Comparison of ENCODE assay signal across 10 mouse cellular contexts in genomic region chr11:18885729-18886325, GRCm38 (mm10).
DNase-seq lines count a peak whose midpoint lies in the region; ATAC-seq lines count a peak whose summit lies in the region.
"Had no signal": no experiment of that assay in that cellular context is flagged by ENCODE, and none has a peak within 500 bp of the region (broad histone marks: within the 10 kb centered on the region; RNA-seq: fewer than 3 reads in every experiment).

No protein-coding gene starts in this region.

- peak; percentile 94 for DNase-seq in midbrain, embryonic 11.5 days (ENCODE audit: low spot score, missing footprints)
- DNase-seq in midbrain, embryonic 14.5 days: no peak
- no peak for DNase-seq in liver, embryonic 13.5 days
- no peak for DNase-seq in gastrocnemius, postnatal 25 days
- no peak for DNase-seq in ovary, postnatal 36 days (ENCODE audit: low spot score)
- DNase-seq in heart, postnatal 4 days: no peak
- DNase-seq: right cerebral cortex, postnatal 4 days had no signal

- ATAC-seq in midbrain, embryonic 11.5 days (ENCODE audit: low FRiP score): peak; percentile 23; the same call in 1 of the 2 replicates
- ATAC-seq in midbrain, embryonic 14.5 days (ENCODE audit: low FRiP score, low TSS enrichment): no peak
- no peak for ATAC-seq in hindbrain, embryonic 13.5 days (ENCODE audit: low FRiP score)
- ATAC-seq in liver, embryonic 13.5 days (ENCODE audit: low read depth): 0 out of 2 replicates have a peak, but pooled peaks have one; percentile 58
- no peak for ATAC-seq in monocyte, adult 5-6 weeks (replicated peaks; ENCODE audit: insufficient number of reproducible peaks, low FRiP score, low TSS enrichment, poor library complexity, severe bottlenecking)
- ATAC-seq: Patski had no signal

- H3K9ac ChIP-seq in midbrain, embryonic 11.5 days (ENCODE audit: low read length): no peak overlapping the region
- H3K9ac ChIP-seq in midbrain, embryonic 14.5 days (replicated peaks; ENCODE audit: low read length): no peak overlapping the region
- H3K9ac ChIP-seq in hindbrain, embryonic 13.5 days: peak overlapping the region; percentile 25; the same call in 1 of the 2 replicates
- H3K9ac ChIP-seq in liver, embryonic 13.5 days: no peak overlapping the region

- H3K27ac ChIP-seq in midbrain, embryonic 11.5 days (ENCODE audit: low read depth, low read length): peak overlapping the region; percentile 64
- H3K27ac ChIP-seq in midbrain, embryonic 14.5 days (replicated peaks; ENCODE audit: low read depth, low read length): no peak overlapping the region
- H3K27ac ChIP-seq in hindbrain, embryonic 13.5 days: peak overlapping the region; percentile 85
- H3K27ac ChIP-seq in liver, embryonic 13.5 days: no peak overlapping the region

- H3K4me3 ChIP-seq in midbrain, embryonic 11.5 days (ENCODE audit: low read depth, low read length): no peak overlapping the region
- H3K4me3 ChIP-seq in midbrain, embryonic 14.5 days (replicated peaks; ENCODE audit: low read depth, low read length): no peak overlapping the region
- no peak overlapping the region for H3K4me3 ChIP-seq in hindbrain, embryonic 13.5 days
- H3K4me3 ChIP-seq in liver, embryonic 13.5 days (replicated peaks): 0 out of 2 replicates have a peak overlapping the region, but pooled peaks have one; percentile 10

- 0 out of 2 replicates have a peak, but pooled peaks cover 5% of the 10 kb centered on the region for H3K27me3 ChIP-seq in midbrain, embryonic 11.5 days (ENCODE audit: control insufficient read depth, insufficient read depth, low read length)
- no peaks in the 10 kb centered on the region for H3K27me3 ChIP-seq in midbrain, embryonic 14.5 days (ENCODE audit: control insufficient read depth, insufficient read depth, low read length)
- no peaks in the 10 kb centered on the region for H3K27me3 ChIP-seq in hindbrain, embryonic 13.5 days
- no peaks in the 10 kb centered on the region for H3K27me3 ChIP-seq in liver, embryonic 13.5 days
- H3K27me3 ChIP-seq: Patski had no signal

- peaks cover 45% of the 10 kb centered on the region for H3K4me1 ChIP-seq in midbrain, embryonic 11.5 days (ENCODE audit: control insufficient read depth, insufficient read depth, low read length)
- H3K4me1 ChIP-seq in midbrain, embryonic 14.5 days (ENCODE audit: control insufficient read depth, insufficient read depth, low read length): peaks cover 41% of the 10 kb centered on the region
- peaks cover 67% of the 10 kb centered on the region for H3K4me1 ChIP-seq in hindbrain, embryonic 13.5 days (replicated peaks)
- peaks cover 18% of the 10 kb centered on the region for H3K4me1 ChIP-seq in liver, embryonic 13.5 days (replicated peaks)

- WGBS in midbrain, embryonic 11.5 days: 5% methylated on average over 9 of the region's 9 CpGs
- WGBS in midbrain, embryonic 14.5 days: 15% methylated on average over 9 of the region's 9 CpGs
- WGBS in hindbrain, embryonic 13.5 days: 11% methylated on average over 9 of the region's 9 CpGs
- WGBS in liver, embryonic 13.5 days (ENCODE audit: insufficient replicate concordance): 39% methylated on average over 9 of the region's 9 CpGs

- no peaks in the 10 kb centered on the region for H3K9me3 ChIP-seq in midbrain, embryonic 11.5 days (ENCODE audit: control insufficient read depth, low read length)
- no peaks in the 10 kb centered on the region for H3K9me3 ChIP-seq in midbrain, embryonic 14.5 days (ENCODE audit: control insufficient read depth, low read length)
- no peaks in the 10 kb centered on the region for H3K9me3 ChIP-seq in hindbrain, embryonic 13.5 days
- H3K9me3 ChIP-seq in liver, embryonic 13.5 days (replicated peaks): no peaks in the 10 kb centered on the region

- H3K4me2 ChIP-seq in midbrain, embryonic 11.5 days: peak overlapping the region; percentile 25
- no peak overlapping the region; the same call in 1 of the 2 replicates for H3K4me2 ChIP-seq in midbrain, embryonic 14.5 days (ENCODE audit: low read length)
- peak overlapping the region; percentile 13; the same call in 1 of the 2 replicates for H3K4me2 ChIP-seq in hindbrain, embryonic 13.5 days
- H3K4me2 ChIP-seq in liver, embryonic 13.5 days: 0 out of 2 replicates have a peak overlapping the region, but pooled peaks have one; percentile 34

- no peaks in the 10 kb centered on the region for H3K36me3 ChIP-seq in midbrain, embryonic 11.5 days (ENCODE audit: control insufficient read depth, insufficient read depth, low read length)
- H3K36me3 ChIP-seq in midbrain, embryonic 14.5 days (ENCODE audit: control insufficient read depth, insufficient read depth, low read length): no peaks in the 10 kb centered on the region
- no peaks in the 10 kb centered on the region; the same call in 1 of the 2 replicates for H3K36me3 ChIP-seq in hindbrain, embryonic 13.5 days
- peaks cover 3% of the 10 kb centered on the region; the same call in 1 of the 2 replicates for H3K36me3 ChIP-seq in liver, embryonic 13.5 days

Comparison
In these comparisons a context has a peak if more than half of its experiments do, and no peak if none do; other contexts are left out.
1. ATAC-seq: peak in midbrain, embryonic 11.5 days (single experiment) and liver, embryonic 13.5 days (single experiment); none in midbrain, embryonic 14.5 days (single experiment), hindbrain, embryonic 13.5 days (single experiment) and monocyte, adult 5-6 weeks (single experiment).
2. H3K27ac ChIP-seq: peak in midbrain, embryonic 11.5 days (single experiment) and hindbrain, embryonic 13.5 days (single experiment); none in midbrain, embryonic 14.5 days (single experiment) and liver, embryonic 13.5 days (single experiment).